Mouse (Mus musculus): ENCODE data around the gene Ano10. TPM values are rescaled to one million over a fixed set of nuclear protein-coding genes. Genes with fewer than 3 reads are reported as not detected.

Ano10 gene
- total and polyA plus RNA-seq, 2 experiments: 12.2 to 13.5 TPM

DNA sequence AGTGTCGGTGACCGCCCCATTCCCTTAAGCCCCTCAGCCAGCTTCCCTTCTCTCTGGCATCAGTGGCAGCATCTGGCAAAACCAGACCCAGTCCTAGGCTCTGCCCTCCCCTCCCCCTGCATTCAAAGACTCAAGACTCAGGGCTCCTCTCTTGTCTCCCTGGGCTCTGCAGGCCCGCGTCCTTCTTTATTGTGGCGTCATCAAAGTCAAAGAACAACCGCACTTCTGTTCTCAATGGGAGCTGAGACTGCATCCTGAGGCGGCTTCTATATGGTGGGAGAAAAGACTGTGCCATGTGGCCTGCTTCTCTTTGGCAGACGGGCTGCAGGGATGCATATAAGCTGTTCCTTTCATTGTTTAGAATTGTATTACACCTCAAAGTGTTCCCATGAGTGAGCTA is 71.2 kb downstream of the Ano10 start:
- H3K4me3 ChIP-seq (ENCODE audit: insufficient read depth, low read depth, low read length): no peak overlapping the region
- TF ChIP-seq CTCF (IDR thresholded peaks at IDR 0.05; ENCODE audit: low read depth, low read length) (no peak), POLR2A (IDR thresholded peaks at IDR 0.05; ENCODE audit: extremely low read depth, insufficient read depth, low read length) (no peak)
- H3K79me2 ChIP-seq (ENCODE audit: control insufficient read depth, insufficient read depth, low read length): no peaks in the 10 kb centered on the region
- H3K27ac ChIP-seq (replicated peaks; ENCODE audit: insufficient read depth, low read depth, low read length): no peak overlapping the region
- H3K27me3 ChIP-seq (ENCODE audit: control insufficient read depth, insufficient read depth, low read length): no peaks in the 10 kb centered on the region
- WGBS: 91% methylated on average over 8 of the region's 8 CpGs
- no peaks in the 10 kb centered on the region for H3K36me3 ChIP-seq (ENCODE audit: control insufficient read depth, insufficient read depth, low read length)
- H3K4me1 ChIP-seq (ENCODE audit: control insufficient read depth, insufficient read depth, low read length): no peaks in the 10 kb centered on the region
- H3K9ac ChIP-seq (ENCODE audit: low read depth, low read length): no peak overlapping the region
- DNase-seq (ENCODE audit: extremely low read depth, low read depth, low spot score): no peak

DNA sequence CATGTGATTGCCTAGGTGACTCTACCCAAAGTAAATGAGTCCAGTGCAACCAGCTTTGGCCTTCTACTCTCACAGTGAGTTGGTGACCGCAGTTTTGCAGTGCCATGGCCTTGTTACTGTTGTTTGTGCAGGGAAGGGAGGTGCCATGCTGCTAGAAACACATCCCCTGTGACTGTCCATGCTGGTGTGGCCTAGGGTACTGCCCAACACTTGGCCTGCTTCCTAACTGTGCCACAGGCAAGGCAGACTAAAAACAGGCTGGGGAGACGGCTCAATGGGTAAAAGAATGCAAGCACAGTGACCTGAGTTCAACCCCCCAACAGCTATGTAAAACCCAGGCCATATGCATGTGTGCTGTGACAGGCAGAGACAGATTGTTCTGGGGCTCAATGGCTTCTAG is 74.3 kb downstream of the Ano10 start:
- H3K79me2 ChIP-seq (ENCODE audit: control insufficient read depth, insufficient read depth, low read length): no peaks in the 10 kb centered on the region
- no peak overlapping the region for H3K9ac ChIP-seq (ENCODE audit: low read depth, low read length)
- H3K4me3 ChIP-seq (ENCODE audit: insufficient read depth, low read depth, low read length): no peak overlapping the region
- no peaks in the 10 kb centered on the region for H3K4me1 ChIP-seq (ENCODE audit: control insufficient read depth, insufficient read depth, low read length)
- WGBS: 82% methylated on average over 2 of the region's 2 CpGs
- no peaks in the 10 kb centered on the region for H3K36me3 ChIP-seq (ENCODE audit: control insufficient read depth, insufficient read depth, low read length)
- no peak for DNase-seq (ENCODE audit: extremely low read depth, low read depth, low spot score)
- TF ChIP-seq CTCF (IDR thresholded peaks at IDR 0.05; ENCODE audit: low read depth, low read length): no peak
- no peak overlapping the region for H3K27ac ChIP-seq (replicated peaks; ENCODE audit: insufficient read depth, low read depth, low read length)
- no peaks in the 10 kb centered on the region for H3K27me3 ChIP-seq (ENCODE audit: control insufficient read depth, insufficient read depth, low read length)

DNA sequence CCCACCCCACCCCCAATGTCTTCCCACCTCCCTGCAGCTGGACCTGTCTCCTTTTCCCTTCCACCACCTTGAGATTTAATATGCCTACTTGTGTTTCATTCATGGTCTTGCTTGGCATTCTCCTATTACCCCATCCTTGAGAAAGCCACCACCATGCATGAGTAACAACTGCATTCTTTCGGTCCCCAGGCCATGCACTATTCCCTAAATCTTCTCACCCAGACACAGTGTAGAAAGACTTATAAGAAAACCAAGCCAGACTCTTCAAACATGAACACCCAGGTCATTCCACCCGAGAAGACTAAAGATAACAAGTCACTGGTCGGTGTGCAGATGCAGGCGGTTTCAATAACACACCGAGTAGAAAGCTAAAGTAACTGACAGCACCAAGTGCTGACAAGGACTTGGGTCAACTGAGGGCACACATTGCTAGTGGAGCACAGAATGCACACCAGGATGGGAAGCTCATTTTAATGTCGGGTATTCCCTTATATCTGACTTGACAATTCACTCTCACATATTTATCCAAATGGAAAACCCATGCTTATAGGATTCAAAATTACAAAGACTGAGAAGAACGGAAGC is 77.2 kb downstream of the Ano10 start:
- Histone ChIP-seq H3K9ac (ENCODE audit: low read depth, low read length) (no peak overlapping the region), H3K27me3 (ENCODE audit: control insufficient read depth, insufficient read depth, low read length) (no peaks in the 10 kb centered on the region), H3K4me1 (ENCODE audit: control insufficient read depth, insufficient read depth, low read length) (no peaks in the 10 kb centered on the region), H3K36me3 (ENCODE audit: control insufficient read depth, insufficient read depth, low read length) (no peaks in the 10 kb centered on the region), H3K79me2 (ENCODE audit: control insufficient read depth, insufficient read depth, low read length) (no peaks in the 10 kb centered on the region), H3K4me3 (ENCODE audit: insufficient read depth, low read depth, low read length) (no peak overlapping the region), H3K27ac (replicated peaks; ENCODE audit: insufficient read depth, low read depth, low read length) (no peak overlapping the region)
- no peak for DNase-seq (ENCODE audit: extremely low read depth, low read depth, low spot score)
- TF ChIP-seq POLR2A (IDR thresholded peaks at IDR 0.05; ENCODE audit: extremely low read depth, insufficient read depth, low read length) (no peak), CTCF (IDR thresholded peaks at IDR 0.05; ENCODE audit: low read depth, low read length) (no peak)
- WGBS: 83% methylated on average over 7 of the region's 7 CpGs

DNA sequence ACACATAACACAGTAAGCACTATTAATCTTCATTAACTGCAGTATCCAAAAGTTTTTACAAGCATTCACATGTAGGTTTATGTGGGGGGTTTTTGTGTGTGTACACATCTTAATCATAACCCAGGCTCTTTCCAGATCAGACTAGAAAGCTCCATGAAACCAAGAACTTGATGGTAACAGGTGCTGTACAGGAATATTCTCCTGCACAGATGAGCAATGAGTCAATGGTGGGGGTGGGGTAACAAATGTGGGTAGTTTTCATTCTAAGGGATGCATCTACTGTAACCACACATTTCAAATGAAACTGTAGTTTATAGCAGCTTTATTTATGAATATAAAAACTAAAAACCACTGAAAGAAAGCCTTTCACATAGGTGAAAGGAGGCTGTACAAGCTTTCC is 79.1 kb downstream of the Ano10 start:
- Histone ChIP-seq H3K4me1 (ENCODE audit: control insufficient read depth, insufficient read depth, low read length) (no peaks in the 10 kb centered on the region), H3K4me3 (ENCODE audit: insufficient read depth, low read depth, low read length) (no peak overlapping the region), H3K27ac (replicated peaks; ENCODE audit: insufficient read depth, low read depth, low read length) (no peak overlapping the region), H3K36me3 (ENCODE audit: control insufficient read depth, insufficient read depth, low read length) (no peaks in the 10 kb centered on the region), H3K27me3 (ENCODE audit: control insufficient read depth, insufficient read depth, low read length) (no peaks in the 10 kb centered on the region), H3K9ac (ENCODE audit: low read depth, low read length) (no peak overlapping the region), H3K79me2 (ENCODE audit: control insufficient read depth, insufficient read depth, low read length) (no peaks in the 10 kb centered on the region)
- TF ChIP-seq CTCF (IDR thresholded peaks at IDR 0.05; ENCODE audit: low read depth, low read length): no peak
- no peak for TF ChIP-seq POLR2A (IDR thresholded peaks at IDR 0.05; ENCODE audit: extremely low read depth, insufficient read depth, low read length)
- DNase-seq (ENCODE audit: extremely low read depth, low read depth, low spot score): no peak

DNA sequence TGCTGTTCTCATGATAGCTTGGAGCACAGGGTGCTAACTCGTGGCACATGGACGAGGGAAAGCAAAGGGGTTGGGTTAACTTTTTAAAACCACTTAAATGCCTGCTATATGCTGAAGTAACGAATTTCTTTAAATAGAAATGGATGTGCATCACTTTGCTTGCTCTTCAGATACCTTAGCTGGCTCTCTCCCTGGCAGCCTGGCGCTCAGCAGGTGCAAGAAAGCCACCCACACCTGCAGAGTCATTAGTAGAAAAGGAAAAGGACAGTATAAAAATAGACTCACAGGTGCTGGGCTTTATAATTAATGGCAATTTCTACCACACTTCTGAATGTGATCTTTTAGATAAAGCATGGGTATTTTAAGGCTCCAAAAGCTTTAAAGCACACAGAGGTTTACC is 85.9 kb downstream of the Ano10 start:
- Histone ChIP-seq H3K36me3 (ENCODE audit: control insufficient read depth, insufficient read depth, low read length) (no peaks in the 10 kb centered on the region), H3K9ac (ENCODE audit: low read depth, low read length) (no peak overlapping the region), H3K27me3 (ENCODE audit: control insufficient read depth, insufficient read depth, low read length) (no peaks in the 10 kb centered on the region), H3K4me1 (ENCODE audit: control insufficient read depth, insufficient read depth, low read length) (no peaks in the 10 kb centered on the region; the same call in 1 of the 2 replicates), H3K27ac (replicated peaks; ENCODE audit: insufficient read depth, low read depth, low read length) (no peak overlapping the region), H3K79me2 (ENCODE audit: control insufficient read depth, insufficient read depth, low read length) (no peaks in the 10 kb centered on the region), H3K4me3 (ENCODE audit: insufficient read depth, low read depth, low read length) (no peak overlapping the region)
- 82% methylated on average over 4 of the region's 4 CpGs for WGBS
- TF ChIP-seq POLR2A (IDR thresholded peaks at IDR 0.05; ENCODE audit: extremely low read depth, insufficient read depth, low read length): no peak
- TF ChIP-seq CTCF (IDR thresholded peaks at IDR 0.05; ENCODE audit: low read depth, low read length): no peak
- no peak for DNase-seq (ENCODE audit: extremely low read depth, low read depth, low spot score)

DNA sequence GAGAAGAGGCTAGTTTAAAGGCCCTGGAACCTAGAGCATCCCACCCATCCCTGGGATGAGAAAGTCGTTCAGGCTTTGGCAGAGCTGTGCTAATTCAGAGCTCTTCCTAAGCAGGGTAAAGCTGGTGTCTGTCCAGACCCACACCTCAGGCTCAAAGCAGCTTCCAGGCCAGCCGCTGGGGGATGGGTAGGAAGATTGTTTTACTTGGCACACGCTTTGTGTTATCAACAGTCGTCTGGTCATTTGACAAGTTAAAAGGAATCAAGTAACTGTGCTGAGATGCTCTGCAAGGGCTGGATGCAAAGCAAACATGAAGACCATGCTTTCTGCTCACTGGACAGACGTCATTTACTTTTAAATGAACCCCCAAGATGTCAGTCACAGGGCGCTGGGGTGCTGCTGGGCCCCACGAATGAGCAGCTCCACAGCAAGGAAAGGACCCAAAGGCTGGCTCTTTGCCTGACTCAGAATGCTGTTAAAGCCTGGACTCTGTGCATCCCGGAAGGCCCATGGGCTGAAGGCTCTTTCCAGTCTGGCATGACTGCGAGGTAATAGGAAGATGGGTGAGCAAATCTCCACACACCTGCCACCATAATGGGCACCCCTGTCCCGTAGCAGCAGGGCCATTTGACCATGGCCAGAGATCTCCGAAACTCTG is 88.6 kb downstream of the Ano10 start:
- no peaks in the 10 kb centered on the region; the same call in 1 of the 2 replicates for H3K4me1 ChIP-seq (ENCODE audit: control insufficient read depth, insufficient read depth, low read length)
- DNase-seq (ENCODE audit: extremely low read depth, low read depth, low spot score): peak; percentile 67
- H3K27me3 ChIP-seq (ENCODE audit: control insufficient read depth, insufficient read depth, low read length): no peaks in the 10 kb centered on the region
- TF ChIP-seq CTCF (IDR thresholded peaks at IDR 0.05; ENCODE audit: low read depth, low read length) (no peak), POLR2A (IDR thresholded peaks at IDR 0.05; ENCODE audit: extremely low read depth, insufficient read depth, low read length) (no peak)
- H3K9ac ChIP-seq (ENCODE audit: low read depth, low read length): no peak overlapping the region
- H3K36me3 ChIP-seq (ENCODE audit: control insufficient read depth, insufficient read depth, low read length): no peaks in the 10 kb centered on the region
- H3K79me2 ChIP-seq (ENCODE audit: control insufficient read depth, insufficient read depth, low read length): no peaks in the 10 kb centered on the region
- no peak overlapping the region for H3K27ac ChIP-seq (replicated peaks; ENCODE audit: insufficient read depth, low read depth, low read length)
- H3K4me3 ChIP-seq (ENCODE audit: insufficient read depth, low read depth, low read length): no peak overlapping the region
- 37% methylated on average over 11 of the region's 11 CpGs for WGBS
